Mouse (Mus musculus): ENCODE results near the gene Rora. TPM values are rescaled to one million over a fixed set of nuclear protein-coding genes. Genes with fewer than 3 reads are reported as not detected.
A peak's percentile ranks its signal among the peaks of the same experiment; 100 is the strongest.

Gene Rora
- polyA plus RNA-seq, 1 experiment from 2014 or later, result 9.4 TPM

GRCm38 (mm10) chr9:69164653-69165052 lies 511.1 kb downstream of the Rora start:
- H3K4me1 ChIP-seq (ENCODE audit: insufficient read depth, low read length), result peaks cover 13% of the 10 kb centered on the region; the same call in 1 of the 2 replicates
- H3K4me2 ChIP-seq (replicated peaks; ENCODE audit: low read depth, low read length), result no peak overlapping the region
- H3K9me3 ChIP-seq (ENCODE audit: low read length), result 0 out of 2 replicates have a peak, but pooled peaks cover 5% of the 10 kb centered on the region
- no peak overlapping the region for H3K9ac ChIP-seq (replicated peaks; ENCODE audit: low read length)
- H3K27me3 ChIP-seq (ENCODE audit: insufficient read depth, low read length), result no peaks in the 10 kb centered on the region
- H3K36me3 ChIP-seq (ENCODE audit: insufficient read depth, low read length), result no peaks in the 10 kb centered on the region
- WGBS, result 59% methylated on average over 7 of the region's 7 CpGs
- no peak overlapping the region for H3K4me3 ChIP-seq (ENCODE audit: low read length)
- no peak for ATAC-seq (ENCODE audit: low FRiP score, low TSS enrichment)
- H3K27ac ChIP-seq (ENCODE audit: low read length), result 0 out of 2 replicates have a peak overlapping the region, but pooled peaks have one; percentile 47

- no peak overlapping the region for H3K9ac ChIP-seq (replicated peaks; ENCODE audit: low read length)
- no peak overlapping the region for H3K4me2 ChIP-seq (replicated peaks; ENCODE audit: low read depth, low read length)
- H3K4me3 ChIP-seq (ENCODE audit: low read length), result no peak overlapping the region
- 0 out of 2 replicates have a peak, but pooled peaks cover 5% of the 10 kb centered on the region for H3K9me3 ChIP-seq (ENCODE audit: low read length)
- 38% methylated on average over 7 of the region's 7 CpGs for WGBS
- no peaks in the 10 kb centered on the region for H3K27me3 ChIP-seq (ENCODE audit: insufficient read depth, low read length)
- peaks cover 16% of the 10 kb centered on the region; the same call in 1 of the 2 replicates for H3K4me1 ChIP-seq (ENCODE audit: insufficient read depth, low read length)
- no peaks in the 10 kb centered on the region for H3K36me3 ChIP-seq (ENCODE audit: insufficient read depth, low read length)
- 0 out of 2 replicates have a peak overlapping the region, but pooled peaks have one; percentile 4 for H3K27ac ChIP-seq (ENCODE audit: low read length)
- ATAC-seq (ENCODE audit: low FRiP score, low TSS enrichment), result no peak
Measured at GRCm38 (mm10) chr9:69165096-69165836, 511.7 kb downstream of the Rora start.

GRCm38 (mm10) chr9:69174061-69174460 lies 520.5 kb downstream of the Rora start:
- peaks cover 9% of the 10 kb centered on the region; the same call in 1 of the 2 replicates for H3K4me1 ChIP-seq (ENCODE audit: insufficient read depth, low read length)
- 61% methylated on average over 6 of the region's 6 CpGs for WGBS
- 0 out of 2 replicates have a peak, but pooled peaks cover under 1% of the 10 kb centered on the region for H3K9me3 ChIP-seq (ENCODE audit: low read length)
- H3K27ac ChIP-seq (ENCODE audit: low read length), result no peak overlapping the region
- no peak overlapping the region for H3K4me3 ChIP-seq (ENCODE audit: low read length)
- no peaks in the 10 kb centered on the region for H3K27me3 ChIP-seq (ENCODE audit: insufficient read depth, low read length)
- H3K36me3 ChIP-seq (ENCODE audit: insufficient read depth, low read length), result no peaks in the 10 kb centered on the region
- no peak overlapping the region for H3K4me2 ChIP-seq (replicated peaks; ENCODE audit: low read depth, low read length)
- no peak for ATAC-seq (ENCODE audit: low FRiP score, low TSS enrichment)
- no peak overlapping the region for H3K9ac ChIP-seq (replicated peaks; ENCODE audit: low read length)

- WGBS, result 50% methylated on average over 10 of the region's 10 CpGs
- ATAC-seq (ENCODE audit: low FRiP score, low TSS enrichment), result no peak
- Histone ChIP-seq H3K27me3 (ENCODE audit: insufficient read depth, low read length) (no peaks in the 10 kb centered on the region), H3K4me1 (ENCODE audit: insufficient read depth, low read length) (peaks cover 9% of the 10 kb centered on the region; the same call in 1 of the 2 replicates), H3K4me3 (ENCODE audit: low read length) (no peak overlapping the region), H3K27ac (ENCODE audit: low read length) (no peak overlapping the region), H3K9ac (replicated peaks; ENCODE audit: low read length) (no peak overlapping the region), H3K4me2 (replicated peaks; ENCODE audit: low read depth, low read length) (no peak overlapping the region), H3K36me3 (ENCODE audit: insufficient read depth, low read length) (no peaks in the 10 kb centered on the region), H3K9me3 (ENCODE audit: low read length) (no peaks in the 10 kb centered on the region)
Measured at GRCm38 (mm10) chr9:69174527-69175116, 521.0 kb downstream of the Rora start.

GRCm38 (mm10) chr9:69176988-69177387 lies 523.4 kb downstream of the Rora start:
- H3K27me3 ChIP-seq (ENCODE audit: insufficient read depth, low read length), result no peaks in the 10 kb centered on the region
- no peaks in the 10 kb centered on the region for H3K9me3 ChIP-seq (ENCODE audit: low read length)
- H3K27ac ChIP-seq (ENCODE audit: low read length), result no peak overlapping the region
- no peak overlapping the region for H3K4me3 ChIP-seq (ENCODE audit: low read length)
- WGBS, result 76% methylated on average over 3 of the region's 3 CpGs
- no peaks in the 10 kb centered on the region for H3K36me3 ChIP-seq (ENCODE audit: insufficient read depth, low read length)
- H3K9ac ChIP-seq (replicated peaks; ENCODE audit: low read length), result no peak overlapping the region
- H3K4me2 ChIP-seq (replicated peaks; ENCODE audit: low read depth, low read length), result no peak overlapping the region
- peaks cover 17% of the 10 kb centered on the region for H3K4me1 ChIP-seq (ENCODE audit: insufficient read depth, low read length)
- no peak for ATAC-seq (ENCODE audit: low FRiP score, low TSS enrichment)

GRCm38 (mm10) chr9:69179224-69179623 lies 525.6 kb downstream of the Rora start:
- Histone ChIP-seq H3K9ac (replicated peaks; ENCODE audit: low read length) (no peak overlapping the region), H3K27ac (ENCODE audit: low read length) (no peak overlapping the region), H3K4me1 (ENCODE audit: insufficient read depth, low read length) (peaks cover 20% of the 10 kb centered on the region), H3K9me3 (ENCODE audit: low read length) (no peaks in the 10 kb centered on the region), H3K4me3 (ENCODE audit: low read length) (no peak overlapping the region), H3K4me2 (replicated peaks; ENCODE audit: low read depth, low read length) (no peak overlapping the region), H3K36me3 (ENCODE audit: insufficient read depth, low read length) (no peaks in the 10 kb centered on the region), H3K27me3 (ENCODE audit: insufficient read depth, low read length) (no peaks in the 10 kb centered on the region)
- WGBS, result 92% methylated on average over 8 of the region's 8 CpGs
- ATAC-seq (ENCODE audit: low FRiP score, low TSS enrichment), result no peak

- ATAC-seq (ENCODE audit: low FRiP score, low TSS enrichment), result no peak; the same call in 1 of the 2 replicates
- H3K4me1 ChIP-seq (ENCODE audit: insufficient read depth, low read length), result peaks cover 14% of the 10 kb centered on the region
- no peak overlapping the region for H3K4me3 ChIP-seq (ENCODE audit: low read length)
- no peaks in the 10 kb centered on the region for H3K9me3 ChIP-seq (ENCODE audit: low read length)
- H3K27ac ChIP-seq (ENCODE audit: low read length), result peak overlapping the region; percentile 68
- no peaks in the 10 kb centered on the region for H3K27me3 ChIP-seq (ENCODE audit: insufficient read depth, low read length)
- no peaks in the 10 kb centered on the region for H3K36me3 ChIP-seq (ENCODE audit: insufficient read depth, low read length)
- 18% methylated on average over 3 of the region's 3 CpGs for WGBS
- no peak overlapping the region for H3K4me2 ChIP-seq (replicated peaks; ENCODE audit: low read depth, low read length)
- H3K9ac ChIP-seq (replicated peaks; ENCODE audit: low read length), result no peak overlapping the region
Measured at GRCm38 (mm10) chr9:69180961-69181360, 527.4 kb downstream of the Rora start.

GRCm38 (mm10) chr9:69181411-69181810 lies 527.8 kb downstream of the Rora start:
- Histone ChIP-seq H3K27me3 (ENCODE audit: insufficient read depth, low read length) (no peaks in the 10 kb centered on the region), H3K4me3 (ENCODE audit: low read length) (no peak overlapping the region), H3K27ac (ENCODE audit: low read length) (peak overlapping the region; percentile 68), H3K9ac (replicated peaks; ENCODE audit: low read length) (no peak overlapping the region), H3K9me3 (ENCODE audit: low read length) (no peaks in the 10 kb centered on the region), H3K4me1 (ENCODE audit: insufficient read depth, low read length) (peaks cover 14% of the 10 kb centered on the region), H3K4me2 (replicated peaks; ENCODE audit: low read depth, low read length) (no peak overlapping the region), H3K36me3 (ENCODE audit: insufficient read depth, low read length) (no peaks in the 10 kb centered on the region)
- peak; percentile 84 for ATAC-seq (ENCODE audit: low FRiP score, low TSS enrichment)

- no peak for ATAC-seq (ENCODE audit: low FRiP score, low TSS enrichment)
- peaks cover 14% of the 10 kb centered on the region for H3K4me1 ChIP-seq (ENCODE audit: insufficient read depth, low read length)
- no peak overlapping the region for H3K4me3 ChIP-seq (ENCODE audit: low read length)
- no peaks in the 10 kb centered on the region for H3K36me3 ChIP-seq (ENCODE audit: insufficient read depth, low read length)
- no peak overlapping the region for H3K9ac ChIP-seq (replicated peaks; ENCODE audit: low read length)
- WGBS, result 78% methylated on average over 4 of the region's 4 CpGs
- no peak overlapping the region for H3K4me2 ChIP-seq (replicated peaks; ENCODE audit: low read depth, low read length)
- H3K9me3 ChIP-seq (ENCODE audit: low read length), result no peaks in the 10 kb centered on the region
- no peak overlapping the region for H3K27ac ChIP-seq (ENCODE audit: low read length)
- no peaks in the 10 kb centered on the region for H3K27me3 ChIP-seq (ENCODE audit: insufficient read depth, low read length)
Measured at GRCm38 (mm10) chr9:69183888-69184287, 530.3 kb downstream of the Rora start.

- ATAC-seq (ENCODE audit: low FRiP score, low TSS enrichment), result no peak
- no peak overlapping the region for H3K4me2 ChIP-seq (replicated peaks; ENCODE audit: low read depth, low read length)
- no peaks in the 10 kb centered on the region for H3K4me1 ChIP-seq (ENCODE audit: insufficient read depth, low read length)
- WGBS, result 17% methylated on average over 1 of the region's 1 CpGs
- no peak overlapping the region for H3K4me3 ChIP-seq (ENCODE audit: low read length)
- H3K9ac ChIP-seq (replicated peaks; ENCODE audit: low read length), result no peak overlapping the region
- no peaks in the 10 kb centered on the region for H3K36me3 ChIP-seq (ENCODE audit: insufficient read depth, low read length)
- H3K27me3 ChIP-seq (ENCODE audit: insufficient read depth, low read length), result no peaks in the 10 kb centered on the region
- H3K27ac ChIP-seq (ENCODE audit: low read length), result no peak overlapping the region
- H3K9me3 ChIP-seq (ENCODE audit: low read length), result no peaks in the 10 kb centered on the region
Measured at GRCm38 (mm10) chr9:69190726-69191125, 537.1 kb downstream of the Rora start.

Measured in kidney, embryonic 16.5 days (tissue).